Comparison of ENCODE assay signal across 13 mouse cellular contexts in genomic region chr1:92614516-92614915, GRCm38 (mm10). TPM values are rescaled to one million over a fixed set of nuclear protein-coding genes. Genes with fewer than 3 reads are reported as not detected.
DNase-seq lines count a peak whose midpoint lies in the region; ATAC-seq and TF ChIP-seq lines count a peak whose summit lies in the region.
"Had no signal": no experiment of that assay in that cellular context is flagged by ENCODE, and none has a peak within 500 bp of the region (broad histone marks: within the 10 kb centered on the region; RNA-seq: fewer than 3 reads in every experiment).

No protein-coding gene starts in this region.

- no peaks in the 10 kb centered on the region for H3K36me3 ChIP-seq in limb, embryonic 14.5 days (ENCODE audit: control insufficient read depth, insufficient read depth, low read length)
- no peaks in the 10 kb centered on the region for H3K36me3 ChIP-seq in limb, embryonic 10.5 days
- H3K36me3 ChIP-seq in forebrain, embryonic 11.5 days (ENCODE audit: control insufficient read depth, insufficient read depth, low read length), result no peaks in the 10 kb centered on the region
- H3K36me3 ChIP-seq: embryonic facial prominence, embryonic 13.5 days; heart, embryonic 15.5 days had no signal

- WGBS in limb, embryonic 14.5 days, result 16% methylated on average over 1 of the region's 1 CpGs
- WGBS in limb, embryonic 10.5 days, result 19% methylated on average over 1 of the region's 1 CpGs
- WGBS in forebrain, embryonic 11.5 days, result 18% methylated on average over 1 of the region's 1 CpGs

- no peak for TF ChIP-seq POLR2A in limb, embryonic 14.5 days (IDR thresholded peaks at IDR 0.05; ENCODE audit: borderline replicate concordance, extremely low read depth, insufficient read depth, insufficient read length)

- no peak overlapping the region for H3K9ac ChIP-seq in limb, embryonic 14.5 days (ENCODE audit: low read depth, low read length, severe bottlenecking)
- no peak overlapping the region for H3K9ac ChIP-seq in forebrain, embryonic 11.5 days (ENCODE audit: low read length)
- H3K9ac ChIP-seq: embryonic facial prominence, embryonic 13.5 days; heart, embryonic 15.5 days had no signal

- H3K27me3 ChIP-seq in limb, embryonic 14.5 days (ENCODE audit: control insufficient read depth, insufficient read depth, low read length), result no peaks in the 10 kb centered on the region
- peaks cover 7% of the 10 kb centered on the region; the same call in 1 of the 2 replicates for H3K27me3 ChIP-seq in limb, embryonic 10.5 days (ENCODE audit: low read depth, poor library complexity, severe bottlenecking)
- H3K27me3 ChIP-seq in forebrain, embryonic 11.5 days (ENCODE audit: control insufficient read depth, insufficient read depth, low read length), result no peaks in the 10 kb centered on the region
- H3K27me3 ChIP-seq: heart, embryonic 15.5 days had no signal

- no peak for ATAC-seq in limb, embryonic 14.5 days (ENCODE audit: low FRiP score, low read depth)
- no peak for ATAC-seq in forebrain, embryonic 11.5 days (replicated peaks; ENCODE audit: low FRiP score)

- H3K27ac ChIP-seq in limb, embryonic 14.5 days (replicated peaks; ENCODE audit: low read depth, low read length), result no peak overlapping the region
- H3K27ac ChIP-seq in limb, embryonic 10.5 days, result no peak overlapping the region
- H3K27ac ChIP-seq in forebrain, embryonic 11.5 days (ENCODE audit: low read depth, low read length), result no peak overlapping the region
- H3K27ac ChIP-seq: embryonic facial prominence, embryonic 13.5 days; heart, embryonic 15.5 days had no signal

- peak; percentile 53 for DNase-seq in embryo, embryonic 10 days (ENCODE audit: low spot score)
- DNase-seq in embryo, embryonic 9.5 days (ENCODE audit: extremely low spot score), result no peak
- peak; percentile 28 for DNase-seq in limb, embryonic 14.5 days (ENCODE audit: low spot score)
- DNase-seq in limb, embryonic 10.5 days (ENCODE audit: low spot score), result no peak
- DNase-seq in NIH3T3 (ENCODE audit: low read depth), result peak; percentile 87
- peak; percentile 36 for DNase-seq in mesoderm, embryonic 11.5 days (ENCODE audit: low read depth, low spot score)
- no peak for DNase-seq in ovary, postnatal 10 days (ENCODE audit: low spot score)
- no peak for DNase-seq in forebrain, embryonic 11.5 days (ENCODE audit: low spot score)
- DNase-seq: layer of hippocampus, adult 9-11 months; thymus, postnatal 4 days had no signal

- no peak overlapping the region for H3K4me2 ChIP-seq in limb, embryonic 14.5 days (replicated peaks; ENCODE audit: low read depth, low read length, severe bottlenecking)
- H3K4me2 ChIP-seq in forebrain, embryonic 11.5 days (ENCODE audit: low read depth, low read length, severe bottlenecking), result no peak overlapping the region
- H3K4me2 ChIP-seq: embryonic facial prominence, embryonic 13.5 days; heart, embryonic 15.5 days; midbrain, embryonic 11.5 days had no signal

- no peaks in the 10 kb centered on the region for H3K4me1 ChIP-seq in limb, embryonic 14.5 days (ENCODE audit: control insufficient read depth, insufficient read depth, low read length)
- no peaks in the 10 kb centered on the region for H3K4me1 ChIP-seq in limb, embryonic 10.5 days
- H3K4me1 ChIP-seq in forebrain, embryonic 11.5 days (replicated peaks; ENCODE audit: control insufficient read depth, insufficient read depth, low read length), result no peaks in the 10 kb centered on the region
- H3K4me1 ChIP-seq: embryonic facial prominence, embryonic 13.5 days; heart, embryonic 15.5 days had no signal

- H3K4me3 ChIP-seq in limb, embryonic 14.5 days (replicated peaks; ENCODE audit: low read length), result no peak overlapping the region
- H3K4me3 ChIP-seq in limb, embryonic 10.5 days, result no peak overlapping the region
- no peak overlapping the region for H3K4me3 ChIP-seq in forebrain, embryonic 11.5 days (ENCODE audit: low read depth, low read length)
- H3K4me3 ChIP-seq: embryonic facial prominence, embryonic 13.5 days; heart, embryonic 15.5 days had no signal

- no peaks in the 10 kb centered on the region for H3K9me3 ChIP-seq in limb, embryonic 14.5 days (ENCODE audit: control insufficient read depth, low read length)
- H3K9me3 ChIP-seq in limb, embryonic 10.5 days (replicated peaks), result no peaks in the 10 kb centered on the region
- H3K9me3 ChIP-seq in forebrain, embryonic 11.5 days (ENCODE audit: control insufficient read depth, low read length), result no peaks in the 10 kb centered on the region
- H3K9me3 ChIP-seq: embryonic facial prominence, embryonic 13.5 days; heart, embryonic 15.5 days had no signal

RNA-seq across cellular contexts. Expression of gene Olfr12, which starts 3.1 kb away (rescaled TPM):
- not detected in 2 replicates for polyA plus RNA-seq in limb, embryonic 14.5 days (2012; rRNA removed)
- polyA plus RNA-seq in limb, embryonic 14.5 days (2014; fragmentation: Nextera tagmentation; extraction: Ambion mirVana), result not detected in 2 replicates
- not detected in 2 replicates for polyA plus RNA-seq in limb, embryonic 10.5 days (2016; fragmentation: Nextera tagmentation; extraction: Ambion mirVana)
- 0.15 TPM in 1 of 2 replicates, not detected in the other for polyA plus RNA-seq in forebrain, embryonic 11.5 days (2014; fragmentation: Nextera tagmentation; extraction: Ambion mirVana)
- polyA plus RNA-seq: embryonic facial prominence, embryonic 13.5 days; heart, embryonic 15.5 days had no signal

RNA-seq across cellular contexts. Expression of gene Olfr1410, which starts 8.9 kb away (rescaled TPM):
- not detected in 2 replicates for polyA plus RNA-seq in limb, embryonic 14.5 days (2012; rRNA removed)
- not detected in 2 replicates for polyA plus RNA-seq in limb, embryonic 14.5 days (2014; fragmentation: Nextera tagmentation; extraction: Ambion mirVana)
- not detected in 2 replicates for polyA plus RNA-seq in limb, embryonic 10.5 days (2016; fragmentation: Nextera tagmentation; extraction: Ambion mirVana)
- polyA plus RNA-seq in forebrain, embryonic 11.5 days (2014; fragmentation: Nextera tagmentation; extraction: Ambion mirVana), result not detected in 2 replicates
- polyA plus RNA-seq: embryonic facial prominence, embryonic 13.5 days; heart, embryonic 15.5 days; midbrain, embryonic 11.5 days had no signal

RNA-seq across cellular contexts. Expression of gene Olfr1411, which starts 20.3 kb away (rescaled TPM):
- polyA plus RNA-seq in limb, embryonic 14.5 days (2012; rRNA removed), result not detected in 2 replicates
- polyA plus RNA-seq in limb, embryonic 14.5 days (2014; fragmentation: Nextera tagmentation; extraction: Ambion mirVana), result not detected in 2 replicates
- polyA plus RNA-seq in limb, embryonic 10.5 days (2016; fragmentation: Nextera tagmentation; extraction: Ambion mirVana), result not detected in 2 replicates
- not detected in 2 replicates for polyA plus RNA-seq in forebrain, embryonic 11.5 days (2014; fragmentation: Nextera tagmentation; extraction: Ambion mirVana)
- polyA plus RNA-seq: embryonic facial prominence, embryonic 13.5 days; heart, embryonic 15.5 days; midbrain, embryonic 11.5 days had no signal

RNA-seq across cellular contexts. Expression of gene Cops9, which starts 27.3 kb away (rescaled TPM):
- 204 and 208 TPM in 2 replicates for polyA plus RNA-seq in limb, embryonic 14.5 days (2012; rRNA removed)
- polyA plus RNA-seq in limb, embryonic 14.5 days (2014; fragmentation: Nextera tagmentation; extraction: Ambion mirVana), result 403 and 441 TPM in 2 replicates
- 327 and 345 TPM in 2 replicates for polyA plus RNA-seq in limb, embryonic 10.5 days (2016; fragmentation: Nextera tagmentation; extraction: Ambion mirVana)
- 346 and 366 TPM in 2 replicates for polyA plus RNA-seq in forebrain, embryonic 11.5 days (2014; fragmentation: Nextera tagmentation; extraction: Ambion mirVana)

RNA-seq across cellular contexts. Expression of gene Olfr1412, which starts 28.9 kb away (rescaled TPM):
- not detected in 2 replicates for polyA plus RNA-seq in limb, embryonic 14.5 days (2012; rRNA removed)
- not detected in 2 replicates for polyA plus RNA-seq in limb, embryonic 14.5 days (2014; fragmentation: Nextera tagmentation; extraction: Ambion mirVana)
- polyA plus RNA-seq in limb, embryonic 10.5 days (2016; fragmentation: Nextera tagmentation; extraction: Ambion mirVana), result not detected in 2 replicates
- not detected in 2 replicates for polyA plus RNA-seq in forebrain, embryonic 11.5 days (2014; fragmentation: Nextera tagmentation; extraction: Ambion mirVana)
- polyA plus RNA-seq: heart, embryonic 15.5 days; midbrain, embryonic 11.5 days had no signal

Comparison
In these comparisons a context has a peak if more than half of its experiments do, and no peak if none do; other contexts are left out.
1. DNase-seq: peak in embryo, embryonic 10 days (single experiment), limb, embryonic 14.5 days (single experiment), NIH3T3 (single experiment) and mesoderm, embryonic 11.5 days (single experiment); none in embryo, embryonic 9.5 days (single experiment), limb, embryonic 10.5 days (single experiment), ovary, postnatal 10 days (single experiment) and forebrain, embryonic 11.5 days (single experiment).